Mouse (Mus musculus) kidney, postnatal 25 days (tissue): ENCODE measurements around the gene Sik3.
A peak's percentile ranks its signal among the peaks of the same experiment; 100 is the strongest.
"Not testable (repeated sequence)": the region's sequence is repeated elsewhere in the genome, so short reads cannot be mapped to it uniquely, and the experiment has no call there.

Source experiments
- DNase-seq, 2 experiments: peaks; one replicate each; pipeline ENCODE4 v3.0.0; 2021; ENCODE audit warnings: mixed read lengths in 2 of 2

Sik3 gene

GRCm38 (mm10) chr9:46060249-46060648 lies 47.6 kb downstream of the Sik3 start:
- peak; percentile 45 to 55 for DNase-seq

GRCm38 (mm10) chr9:46061696-46062425 lies 49.2 kb downstream of the Sik3 start:
- peak; percentile 28 to 61 for DNase-seq

GRCm38 (mm10) chr9:46064331-46064730 lies 51.7 kb downstream of the Sik3 start:
- DNase-seq, result no peak

GRCm38 (mm10) chr9:46066711-46067110 lies 54.1 kb downstream of the Sik3 start:
- DNase-seq, result no peak

- DNase-seq, result no peak
Measured at GRCm38 (mm10) chr9:46067691-46068090, 55.1 kb downstream of the Sik3 start.

GRCm38 (mm10) chr9:46069013-46069412 lies 56.4 kb downstream of the Sik3 start:
- no peak for DNase-seq

GRCm38 (mm10) chr9:46072101-46072835 lies 59.6 kb downstream of the Sik3 start:
- DNase-seq, result peak in 1 of 2 experiments; percentile 24

GRCm38 (mm10) chr9:46073443-46073842 lies 60.8 kb downstream of the Sik3 start:
- DNase-seq, result no peak

- DNase-seq, result no peak
Measured at GRCm38 (mm10) chr9:46075578-46075977, 63.0 kb downstream of the Sik3 start.

- DNase-seq, result peak in 1 of 2 experiments; percentile 30
Measured at GRCm38 (mm10) chr9:46082381-46082821, 69.8 kb downstream of the Sik3 start.

- no peak for DNase-seq
Measured at GRCm38 (mm10) chr9:46083490-46083893, 70.9 kb downstream of the Sik3 start.

- peak; percentile 64 to 85 for DNase-seq
Measured at GRCm38 (mm10) chr9:46085898-46086297, 73.3 kb downstream of the Sik3 start.

GRCm38 (mm10) chr9:46086826-46087225 lies 74.2 kb downstream of the Sik3 start:
- peak; percentile 43 to 71 for DNase-seq

GRCm38 (mm10) chr9:46087461-46087860 lies 74.8 kb downstream of the Sik3 start:
- no peak for DNase-seq

- peak in 1 of 2 experiments; percentile 43 for DNase-seq
Measured at GRCm38 (mm10) chr9:46088722-46089121, 76.1 kb downstream of the Sik3 start.

- no peak for DNase-seq
Measured at GRCm38 (mm10) chr9:46090066-46090465, 77.4 kb downstream of the Sik3 start.

GRCm38 (mm10) chr9:46091157-46091556 lies 78.5 kb downstream of the Sik3 start:
- DNase-seq, result not testable (repeated sequence)

- DNase-seq, result no peak
Measured at GRCm38 (mm10) chr9:46092633-46093032, 80.0 kb downstream of the Sik3 start.

- DNase-seq, result peak; percentile 67 to 77
Measured at GRCm38 (mm10) chr9:46098360-46098985, 85.9 kb downstream of the Sik3 start.

GRCm38 (mm10) chr9:46099107-46099506 lies 86.5 kb downstream of the Sik3 start:
- no peak for DNase-seq

- DNase-seq, result peak; percentile 53 to 69
Measured at GRCm38 (mm10) chr9:46103154-46103553, 90.5 kb downstream of the Sik3 start.

- peak; percentile 34 to 62 for DNase-seq
Measured at GRCm38 (mm10) chr9:46106105-46106504, 93.5 kb downstream of the Sik3 start.

- peak; percentile 51 to 70 for DNase-seq
Measured at GRCm38 (mm10) chr9:46110648-46111047, 98.0 kb downstream of the Sik3 start.
